Mouse (Mus musculus): ENCODE measurements around the gene Gyg. TPM values are rescaled to one million over a fixed set of nuclear protein-coding genes. Genes with fewer than 3 reads are reported as not detected.

Gyg gene
- polyA plus RNA-seq, 1 experiment from 2014 or later, result 333 TPM

- Histone ChIP-seq H3K36me3 (peaks cover 39% of the 10 kb centered on the region), H3K9ac (no peak overlapping the region), H3K4me1 (peaks cover 24% of the 10 kb centered on the region), H3K4me2 (no peak overlapping the region), H3K27ac (no peak overlapping the region), H3K9me3 (no peaks in the 10 kb centered on the region), H3K4me3 (no peak overlapping the region), H3K27me3 (no peaks in the 10 kb centered on the region)
- WGBS, result 16% methylated on average over 2 of the region's 2 CpGs
- 0 out of 2 replicates have a peak, but pooled peaks have one; percentile 20 for ATAC-seq (ENCODE audit: borderline replicate concordance, extremely low read depth, low FRiP score, low TSS enrichment)
Measured at GRCm38 (mm10) chr3:20144401-20144800, 10.7 kb downstream of the Gyg start.

- peaks cover 41% of the 10 kb centered on the region for H3K36me3 ChIP-seq
- H3K4me1 ChIP-seq, result peaks cover 23% of the 10 kb centered on the region
- 69% methylated on average over 3 of the region's 3 CpGs for WGBS
- H3K4me2 ChIP-seq, result no peak overlapping the region
- H3K9ac ChIP-seq, result no peak overlapping the region
- H3K27ac ChIP-seq, result no peak overlapping the region
- no peaks in the 10 kb centered on the region for H3K9me3 ChIP-seq
- ATAC-seq (ENCODE audit: borderline replicate concordance, extremely low read depth, low FRiP score, low TSS enrichment), result no peak
- H3K4me3 ChIP-seq, result no peak overlapping the region
- H3K27me3 ChIP-seq, result no peaks in the 10 kb centered on the region
Measured at GRCm38 (mm10) chr3:20143726-20144125, 11.4 kb downstream of the Gyg start.

GRCm38 (mm10) chr3:20142576-20142975, 12.5 kb downstream of the Gyg start:
- H3K4me2 ChIP-seq, result no peak overlapping the region
- H3K27me3 ChIP-seq, result no peaks in the 10 kb centered on the region
- 65% methylated on average over 3 of the region's 3 CpGs for WGBS
- no peak overlapping the region for H3K4me3 ChIP-seq
- peaks cover 17% of the 10 kb centered on the region for H3K4me1 ChIP-seq
- H3K27ac ChIP-seq, result no peak overlapping the region
- ATAC-seq (ENCODE audit: borderline replicate concordance, extremely low read depth, low FRiP score, low TSS enrichment), result no peak
- H3K9ac ChIP-seq, result no peak overlapping the region
- H3K9me3 ChIP-seq, result no peaks in the 10 kb centered on the region
- peaks cover 38% of the 10 kb centered on the region for H3K36me3 ChIP-seq

- no peaks in the 10 kb centered on the region for H3K9me3 ChIP-seq
- H3K27me3 ChIP-seq, result no peaks in the 10 kb centered on the region
- 80% methylated on average over 2 of the region's 2 CpGs for WGBS
- H3K4me2 ChIP-seq, result no peak overlapping the region
- peaks cover 40% of the 10 kb centered on the region for H3K36me3 ChIP-seq
- no peak overlapping the region for H3K9ac ChIP-seq
- no peak overlapping the region for H3K27ac ChIP-seq
- no peak for ATAC-seq (ENCODE audit: borderline replicate concordance, extremely low read depth, low FRiP score, low TSS enrichment)
- no peak overlapping the region for H3K4me3 ChIP-seq
- peaks cover 15% of the 10 kb centered on the region for H3K4me1 ChIP-seq
Measured at GRCm38 (mm10) chr3:20142101-20142500, 13.0 kb downstream of the Gyg start.

GRCm38 (mm10) chr3:20141679-20142078, 13.4 kb downstream of the Gyg start:
- Histone ChIP-seq H3K4me3 (no peak overlapping the region), H3K27me3 (no peaks in the 10 kb centered on the region), H3K4me2 (no peak overlapping the region), H3K9ac (no peak overlapping the region), H3K27ac (no peak overlapping the region), H3K36me3 (peaks cover 40% of the 10 kb centered on the region), H3K9me3 (no peaks in the 10 kb centered on the region), H3K4me1 (peaks cover 14% of the 10 kb centered on the region)
- no peak for ATAC-seq (ENCODE audit: borderline replicate concordance, extremely low read depth, low FRiP score, low TSS enrichment)
- WGBS, result 33% methylated on average over 1 of the region's 1 CpGs

- Histone ChIP-seq H3K9me3 (no peaks in the 10 kb centered on the region), H3K27ac (no peak overlapping the region)
Measured at GRCm38 (mm10) chr3:20141240-20141639, 13.9 kb downstream of the Gyg start.

GRCm38 (mm10) chr3:20136868-20137581, 18.1 kb downstream of the Gyg start:
- no peak overlapping the region for H3K9ac ChIP-seq
- no peaks in the 10 kb centered on the region for H3K27me3 ChIP-seq
- no peaks in the 10 kb centered on the region for H3K9me3 ChIP-seq
- peaks cover 42% of the 10 kb centered on the region for H3K36me3 ChIP-seq
- H3K4me1 ChIP-seq, result peaks cover 32% of the 10 kb centered on the region
- 90% methylated on average over 9 of the region's 9 CpGs for WGBS
- no peak overlapping the region for H3K4me3 ChIP-seq
- no peak overlapping the region for H3K27ac ChIP-seq
- no peak for ATAC-seq (ENCODE audit: borderline replicate concordance, extremely low read depth, low FRiP score, low TSS enrichment)
- H3K4me2 ChIP-seq, result no peak overlapping the region

More at GRCm38 (mm10) chr3:20141240-20141639, 13.9 kb downstream of the Gyg start:
- peaks cover 42% of the 10 kb centered on the region for H3K36me3 ChIP-seq
- H3K4me1 ChIP-seq, result peaks cover 12% of the 10 kb centered on the region
- no peak for ATAC-seq (ENCODE audit: borderline replicate concordance, extremely low read depth, low FRiP score, low TSS enrichment)
- H3K27me3 ChIP-seq, result no peaks in the 10 kb centered on the region
- H3K4me2 ChIP-seq, result no peak overlapping the region
- no peak overlapping the region for H3K9ac ChIP-seq
- H3K4me3 ChIP-seq, result no peak overlapping the region

- Histone ChIP-seq H3K27ac (peak overlapping the region; percentile 84), H3K36me3 (peaks cover 33% of the 10 kb centered on the region), H3K4me2 (no peak overlapping the region), H3K9ac (no peak overlapping the region), H3K9me3 (no peaks in the 10 kb centered on the region), H3K27me3 (no peaks in the 10 kb centered on the region), H3K4me3 (no peak overlapping the region), H3K4me1 (peaks cover 38% of the 10 kb centered on the region)
- 59% methylated on average over 3 of the region's 3 CpGs for WGBS
- ATAC-seq (ENCODE audit: borderline replicate concordance, extremely low read depth, low FRiP score, low TSS enrichment), result 0 out of 2 replicates have a peak, but pooled peaks have one; percentile 21
Measured at GRCm38 (mm10) chr3:20134545-20134944, 20.6 kb downstream of the Gyg start.

- Histone ChIP-seq H3K4me1 (peaks cover 38% of the 10 kb centered on the region), H3K4me3 (no peak overlapping the region), H3K27me3 (no peaks in the 10 kb centered on the region), H3K27ac (peak overlapping the region; percentile 84), H3K36me3 (peaks cover 34% of the 10 kb centered on the region), H3K9me3 (no peaks in the 10 kb centered on the region), H3K4me2 (no peak overlapping the region), H3K9ac (no peak overlapping the region)
- WGBS, result 39% methylated on average over 1 of the region's 1 CpGs
- 0 out of 2 replicates have a peak, but pooled peaks have one; percentile 12 for ATAC-seq (ENCODE audit: borderline replicate concordance, extremely low read depth, low FRiP score, low TSS enrichment)
Measured at GRCm38 (mm10) chr3:20133745-20134144, 21.4 kb downstream of the Gyg start.

GRCm38 (mm10) chr3:20132731-20133130, 22.4 kb downstream of the Gyg start:
- Histone ChIP-seq H3K4me2 (no peak overlapping the region), H3K27me3 (no peaks in the 10 kb centered on the region), H3K4me1 (peaks cover 38% of the 10 kb centered on the region), H3K9ac (no peak overlapping the region), H3K27ac (peak overlapping the region; percentile 84), H3K4me3 (no peak overlapping the region), H3K9me3 (no peaks in the 10 kb centered on the region), H3K36me3 (peaks cover 37% of the 10 kb centered on the region)
- no peak for ATAC-seq (ENCODE audit: borderline replicate concordance, extremely low read depth, low FRiP score, low TSS enrichment)
- whole genome bisulfite sequencing, result 47% methylated on average over 1 of the region's 1 CpGs

GRCm38 (mm10) chr3:20131350-20131720, 23.8 kb downstream of the Gyg start:
- WGBS, result 26% methylated on average over 2 of the region's 2 CpGs
- H3K36me3 ChIP-seq, result peaks cover 32% of the 10 kb centered on the region
- H3K4me1 ChIP-seq, result peaks cover 40% of the 10 kb centered on the region
- no peak overlapping the region for H3K4me2 ChIP-seq
- H3K9me3 ChIP-seq, result no peaks in the 10 kb centered on the region
- no peak overlapping the region for H3K4me3 ChIP-seq
- H3K9ac ChIP-seq, result no peak overlapping the region
- ATAC-seq (ENCODE audit: borderline replicate concordance, extremely low read depth, low FRiP score, low TSS enrichment), result peak; percentile 91
- peak overlapping the region; percentile 82 for H3K27ac ChIP-seq
- H3K27me3 ChIP-seq, result no peaks in the 10 kb centered on the region

- Histone ChIP-seq H3K9me3 (no peaks in the 10 kb centered on the region), H3K4me1 (peaks cover 44% of the 10 kb centered on the region), H3K27me3 (no peaks in the 10 kb centered on the region), H3K4me2 (no peak overlapping the region), H3K4me3 (no peak overlapping the region), H3K36me3 (peaks cover 34% of the 10 kb centered on the region), H3K27ac (peak overlapping the region; percentile 82), H3K9ac (no peak overlapping the region)
- 59% methylated on average over 8 of the region's 8 CpGs for WGBS
- ATAC-seq (ENCODE audit: borderline replicate concordance, extremely low read depth, low FRiP score, low TSS enrichment), result peak; percentile 29
Measured at GRCm38 (mm10) chr3:20130456-20131349, 24.4 kb downstream of the Gyg start.
